Mouse (Mus musculus): Measurements from ENCODE around the gene Ccr6.

DNA sequence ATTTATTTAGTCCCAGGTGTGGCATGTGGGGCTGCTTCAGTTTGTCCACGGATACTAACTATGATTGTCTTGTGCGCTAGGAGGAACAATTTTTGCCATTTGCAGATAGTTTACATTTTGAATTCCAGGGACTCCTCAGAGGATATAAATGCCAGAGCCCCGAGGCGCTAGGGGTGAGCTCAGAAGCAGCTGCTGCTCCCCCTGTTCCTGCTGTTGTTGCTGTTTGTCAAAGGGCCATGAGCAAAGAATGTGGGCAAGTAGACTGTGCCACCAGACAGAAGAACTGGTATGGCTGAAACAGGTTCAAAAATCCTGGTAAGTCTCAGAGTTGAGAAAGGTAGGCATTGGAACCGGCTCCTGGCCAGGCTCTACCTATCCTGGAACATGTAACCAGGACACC, 67.8 kb downstream of the Ccr6 start:
- TF ChIP-seq EP300 (IDR thresholded peaks at IDR 0.05; ENCODE audit: low read depth) = no peak
- no peak for TF ChIP-seq CTCF (IDR thresholded peaks at IDR 0.05; ENCODE audit: low read depth)
